Mouse (Mus musculus) intestine, embryonic 16.5 days (tissue): ENCODE results near the gene Nxph1. TPM values are rescaled to one million over a fixed set of nuclear protein-coding genes. Genes with fewer than 3 reads are reported as not detected.

Source experiments
- ATAC-seq: fragments of 200-750 bp; cut with Nextera tagmentation; 2 replicates; pipeline ENCODE4 v1.8.0; 2017; ENCODE audit warnings: moderate TSS enrichment, moderate library complexity
- H3K27ac ChIP-seq: fragments of 300-500 bp; sonication (generic); 2 replicates; pipeline ENCODE4 v1.5.1; 2014; ENCODE audit warnings: mild to moderate bottlenecking, low read length
- H3K27me3 ChIP-seq: fragments of 300-500 bp; sonication (generic); replicated peaks from 2 replicates; pipeline ENCODE4 v1.6.1; 2014; ENCODE audit warnings: low read length, control low read depth, mixed read lengths; ENCODE audit not compliant: control insufficient read depth, insufficient read depth
- H3K36me3 ChIP-seq: fragments of 300-500 bp; sonication (generic); 2 replicates; pipeline ENCODE4 v1.6.1; 2014; ENCODE audit warnings: low read length, control low read depth; ENCODE audit not compliant: control insufficient read depth, insufficient read depth
- H3K4me1 ChIP-seq: fragments of 300-500 bp; sonication (generic); 2 replicates; pipeline ENCODE4 v1.6.1; 2014; ENCODE audit warnings: low read length, control low read depth, mixed read lengths; ENCODE audit not compliant: control insufficient read depth, insufficient read depth
- H3K4me2 ChIP-seq: fragments of 300-500 bp; sonication (generic); 2 replicates; pipeline ENCODE4 v1.6.1; 2014; ENCODE audit warnings: low read depth, low read length, control low read depth
- H3K4me3 ChIP-seq: fragments of 300-500 bp; sonication (generic); 2 replicates; pipeline ENCODE4 v1.5.1; 2014; ENCODE audit warnings: mild to moderate bottlenecking, low read length
- H3K9ac ChIP-seq: fragments of 300-500 bp; sonication (generic); 2 replicates; pipeline ENCODE4 v1.6.1; 2014; ENCODE audit warnings: low read depth, low read length
- H3K9me3 ChIP-seq: fragments of 300-500 bp; sonication (generic); 2 replicates; pipeline ENCODE4 v1.6.1; 2016; ENCODE audit warnings: low read length, control low read depth; ENCODE audit not compliant: control insufficient read depth
- WGBS: fragments of 180-500 bp; shearing (Covaris S2); extraction: QIAGEN DNeasy Blood & Tissue Kit; methylation state at CpG from one replicate; pipeline ENCODE4 v1.1.7; 2014; 5-methylcytosine and 5-hydroxymethylcytosine counted together
- polyA plus RNA-seq: library from polyadenylated mRNA; unstranded; fragments of >200 nt; fragmentation: Nextera tagmentation; extraction: Ambion mirVana; gene quantifications from 2 replicates; pipeline ENCODE4 v1.2.1, GENCODE M21; 2015

The Nxph1 gene
- polyA plus RNA-seq, 1 experiment from 2014 or later, result 0.34 TPM

GRCm38 (mm10) chr6:8958081-8958919 is 10.1 kb downstream of the Nxph1 start:
- H3K4me2 ChIP-seq, result no peak overlapping the region
- H3K27me3 ChIP-seq, result peaks cover 43% of the 10 kb centered on the region
- H3K9me3 ChIP-seq, result no peaks in the 10 kb centered on the region
- ATAC-seq, result no peak
- H3K9ac ChIP-seq, result no peak overlapping the region
- H3K4me1 ChIP-seq, result no peaks in the 10 kb centered on the region
- no peak overlapping the region for H3K4me3 ChIP-seq
- no peak overlapping the region for H3K27ac ChIP-seq
- 6% methylated on average over 28 of the region's 28 CpGs for WGBS
- no peaks in the 10 kb centered on the region for H3K36me3 ChIP-seq

GRCm38 (mm10) chr6:8959810-8960209 is 11.6 kb downstream of the Nxph1 start:
- Histone ChIP-seq H3K4me2 (no peak overlapping the region), H3K4me3 (no peak overlapping the region), H3K27ac (no peak overlapping the region), H3K9me3 (no peaks in the 10 kb centered on the region), H3K36me3 (no peaks in the 10 kb centered on the region), H3K9ac (no peak overlapping the region), H3K27me3 (peaks cover 35% of the 10 kb centered on the region), H3K4me1 (no peaks in the 10 kb centered on the region)
- WGBS, result 79% methylated on average over 4 of the region's 4 CpGs
- no peak for ATAC-seq

- ATAC-seq, result no peak
- no peak overlapping the region for H3K9ac ChIP-seq
- no peaks in the 10 kb centered on the region for H3K27me3 ChIP-seq
- no peaks in the 10 kb centered on the region for H3K9me3 ChIP-seq
- H3K36me3 ChIP-seq, result no peaks in the 10 kb centered on the region
- H3K4me2 ChIP-seq, result no peak overlapping the region
- H3K4me3 ChIP-seq, result no peak overlapping the region
- 52% methylated on average over 2 of the region's 2 CpGs for WGBS
- H3K4me1 ChIP-seq, result no peaks in the 10 kb centered on the region
- H3K27ac ChIP-seq, result no peak overlapping the region
These were observed 22.3 kb downstream of the Nxph1 start for GRCm38 (mm10) chr6:8970576-8970975.

- no peaks in the 10 kb centered on the region for H3K36me3 ChIP-seq
- H3K27me3 ChIP-seq, result no peaks in the 10 kb centered on the region
- no peaks in the 10 kb centered on the region for H3K4me1 ChIP-seq
- H3K9ac ChIP-seq, result no peak overlapping the region
- no peaks in the 10 kb centered on the region for H3K9me3 ChIP-seq
- no peak overlapping the region for H3K4me3 ChIP-seq
- H3K4me2 ChIP-seq, result no peak overlapping the region
- H3K27ac ChIP-seq, result no peak overlapping the region
- ATAC-seq, result no peak
- 51% methylated on average over 4 of the region's 4 CpGs for WGBS
These were observed 31.1 kb downstream of the Nxph1 start for GRCm38 (mm10) chr6:8979237-8979871.

GRCm38 (mm10) chr6:8996301-8996943 is 48.2 kb downstream of the Nxph1 start:
- Histone ChIP-seq H3K36me3 (no peaks in the 10 kb centered on the region), H3K9me3 (no peaks in the 10 kb centered on the region), H3K4me2 (no peak overlapping the region), H3K27me3 (no peaks in the 10 kb centered on the region), H3K4me1 (no peaks in the 10 kb centered on the region), H3K9ac (no peak overlapping the region), H3K27ac (no peak overlapping the region), H3K4me3 (no peak overlapping the region)
- 53% methylated on average over 12 of the region's 12 CpGs for WGBS
- ATAC-seq, result no peak

DNA sequence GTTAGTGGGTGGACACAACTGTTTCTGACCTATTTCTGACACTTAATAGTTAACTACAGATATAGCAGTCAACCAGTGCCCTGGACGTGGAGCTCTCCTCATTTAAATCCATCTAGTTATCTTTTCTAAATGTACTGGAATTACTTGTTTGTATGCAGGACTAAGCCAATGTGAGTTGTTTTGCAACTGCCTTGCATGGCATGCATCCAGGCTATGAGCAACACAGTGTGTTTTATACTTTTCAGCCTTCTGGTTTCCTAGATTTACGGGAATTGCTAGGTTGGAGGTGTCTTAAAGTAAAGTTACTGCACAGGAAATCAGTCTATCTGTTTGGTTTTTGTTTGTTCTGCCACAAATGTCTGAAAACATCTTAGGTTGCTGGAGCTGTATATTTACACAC is 49.1 kb downstream of the Nxph1 start:
- WGBS, result 81% methylated on average over 2 of the region's 2 CpGs

GRCm38 (mm10) chr6:9002686-9003085 is 54.5 kb downstream of the Nxph1 start:
- Histone ChIP-seq H3K4me3 (no peak overlapping the region), H3K9ac (no peak overlapping the region), H3K27ac (no peak overlapping the region), H3K4me2 (no peak overlapping the region), H3K9me3 (no peaks in the 10 kb centered on the region), H3K27me3 (no peaks in the 10 kb centered on the region), H3K36me3 (no peaks in the 10 kb centered on the region), H3K4me1 (no peaks in the 10 kb centered on the region)
- no peak for ATAC-seq
- 37% methylated on average over 3 of the region's 3 CpGs for WGBS

More for the DNA sequence above, 49.1 kb downstream of the Nxph1 start:
- H3K27ac ChIP-seq, result no peak overlapping the region
- H3K4me2 ChIP-seq, result no peak overlapping the region
- H3K36me3 ChIP-seq, result no peaks in the 10 kb centered on the region
- H3K4me1 ChIP-seq, result no peaks in the 10 kb centered on the region
- ATAC-seq, result no peak
- H3K9ac ChIP-seq, result no peak overlapping the region
- H3K4me3 ChIP-seq, result no peak overlapping the region
- no peaks in the 10 kb centered on the region for H3K27me3 ChIP-seq
- no peaks in the 10 kb centered on the region for H3K9me3 ChIP-seq

GRCm38 (mm10) chr6:9026631-9027030 is 78.4 kb downstream of the Nxph1 start:
- Histone ChIP-seq H3K4me3 (no peak overlapping the region), H3K36me3 (no peaks in the 10 kb centered on the region), H3K27ac (no peak overlapping the region), H3K9me3 (no peaks in the 10 kb centered on the region), H3K4me2 (no peak overlapping the region), H3K27me3 (no peaks in the 10 kb centered on the region), H3K9ac (no peak overlapping the region), H3K4me1 (no peaks in the 10 kb centered on the region)
- ATAC-seq, result no peak
- WGBS, result 83% methylated on average over 1 of the region's 1 CpGs

GRCm38 (mm10) chr6:9027146-9027545 is 78.9 kb downstream of the Nxph1 start:
- H3K4me1 ChIP-seq, result no peaks in the 10 kb centered on the region
- H3K9ac ChIP-seq, result no peak overlapping the region
- no peaks in the 10 kb centered on the region for H3K9me3 ChIP-seq
- 57% methylated on average over 4 of the region's 4 CpGs for WGBS
- H3K27ac ChIP-seq, result no peak overlapping the region
- H3K4me3 ChIP-seq, result no peak overlapping the region
- no peaks in the 10 kb centered on the region for H3K36me3 ChIP-seq
- no peaks in the 10 kb centered on the region for H3K27me3 ChIP-seq
- H3K4me2 ChIP-seq, result no peak overlapping the region
- no peak for ATAC-seq
